Mouse (Mus musculus) embryonic stem cell, embryonic (primary cell): Measurements from ENCODE around the gene Gm26558.

Experiments used
- CTCF ChIA-PET, 4 experiments: fragments of 300-600 bp in 2 of 4; fragments of 350-600 bp in 2 of 4; sonication (Branson Sonifier 250); formaldehyde crosslinking; loops; one replicate each; lab custom pipeline; 2022; ENCODE audit warnings: inconsistent platforms in 2 of 4; lab: Charles Lee
- POLR2A ChIA-PET, 4 experiments: fragments of 300-600 bp in 2 of 4; fragments of 350-600 bp in 2 of 4; sonication (Branson Sonifier 250); formaldehyde crosslinking; loops; one replicate each; lab custom pipeline; 2022; ENCODE audit warnings: antibody characterized with exemption in 4 of 4, inconsistent platforms in 1 of 4; lab: Charles Lee

The Gm26558 gene

DNA sequence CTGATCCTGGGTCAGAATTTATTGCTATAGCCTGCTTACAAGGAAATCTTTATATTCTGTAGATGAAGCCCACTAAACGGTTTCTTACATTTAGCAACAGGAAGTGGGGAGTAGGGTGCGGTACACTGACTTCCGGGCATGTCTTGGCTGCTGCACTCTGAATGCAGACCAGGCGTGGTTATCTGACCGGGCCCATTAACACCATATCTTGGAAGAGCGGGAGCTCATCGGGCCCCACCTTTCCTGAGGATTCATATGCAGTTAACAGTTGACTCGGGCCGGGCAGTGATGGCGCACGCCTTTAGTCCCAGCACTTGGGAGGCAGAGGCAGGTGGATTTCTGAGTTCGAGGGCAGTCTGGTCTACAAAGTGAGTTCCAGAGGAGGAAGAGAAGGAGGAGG lies 33.5 kb downstream of the Gm26558 start:
- ChIA-PET POLR2A (interaction anchor here in 2 of 4 experiments (1.1 to 1.3 kb wide), 4 partner anchors 9 to 33 kb away, joined by 3 to 6 read pairs (median 4); partner anchors contain the start of genes Gorasp2 (in 2 of the 2) and Gm26558 (in 1 of the 2)), CTCF (interaction anchor here in 3 of 4 experiments (0.6 to 4.5 kb wide), 4 partner anchors 8 to 11 kb away, joined by 3 to 30 read pairs (median 12); no protein-coding TSS in a partner anchor)

DNA sequence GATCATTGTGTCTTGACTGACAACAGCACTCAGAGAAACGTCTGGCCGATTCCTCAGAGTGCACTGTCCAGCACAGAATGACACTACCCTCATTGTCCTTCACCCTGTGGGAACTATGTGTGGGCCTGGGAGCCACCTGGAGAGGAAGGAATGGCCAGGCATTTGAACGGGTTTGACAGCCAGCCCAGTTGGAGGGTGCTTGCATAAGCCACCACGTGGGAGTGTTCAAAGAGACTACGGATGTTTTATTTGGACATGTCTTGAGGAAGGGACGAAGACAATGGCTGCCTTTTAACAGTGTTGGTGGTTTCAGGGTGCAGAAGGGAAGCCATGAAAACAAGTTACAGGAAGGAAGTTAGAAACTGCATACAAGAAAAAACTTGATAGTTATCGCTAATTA lies 36.1 kb downstream of the Gm26558 start:
- POLR2A ChIA-PET: no interaction called here

DNA sequence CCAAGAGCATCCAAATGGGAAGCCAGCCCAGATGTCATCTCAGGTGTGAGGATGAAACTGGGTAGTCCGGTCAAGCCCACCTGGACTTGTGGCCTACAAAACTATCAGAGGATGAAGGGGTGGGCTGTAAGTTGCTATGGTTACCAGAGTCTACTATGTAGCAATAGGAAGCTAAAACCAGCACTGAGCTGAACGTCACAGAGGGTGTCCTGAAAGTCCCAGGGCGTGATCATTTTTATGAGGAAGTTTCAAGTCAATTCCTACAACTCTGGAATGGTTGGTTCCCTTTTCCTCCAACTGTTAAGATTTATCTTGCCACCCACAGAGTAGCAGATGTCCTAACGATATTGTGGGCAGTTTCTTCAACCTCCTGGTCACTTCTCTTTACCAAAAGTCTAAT lies 39.7 kb downstream of the Gm26558 start:
- ChIA-PET POLR2A (interaction anchor here in 1 of 4 experiments (1.0 kb wide), 1 partner anchor 9 kb away, joined by 3 read pairs; no protein-coding TSS in a partner anchor), CTCF (interaction anchor here in 1 of 4 experiments (1.1 kb wide), 1 partner anchor 39 kb away, joined by 3 read pairs; the partner anchor contains the start of genes Gm26558 and Gorasp2)

More for the DNA sequence above, 36.1 kb downstream of the Gm26558 start:
- CTCF ChIA-PET: no interaction called here

DNA sequence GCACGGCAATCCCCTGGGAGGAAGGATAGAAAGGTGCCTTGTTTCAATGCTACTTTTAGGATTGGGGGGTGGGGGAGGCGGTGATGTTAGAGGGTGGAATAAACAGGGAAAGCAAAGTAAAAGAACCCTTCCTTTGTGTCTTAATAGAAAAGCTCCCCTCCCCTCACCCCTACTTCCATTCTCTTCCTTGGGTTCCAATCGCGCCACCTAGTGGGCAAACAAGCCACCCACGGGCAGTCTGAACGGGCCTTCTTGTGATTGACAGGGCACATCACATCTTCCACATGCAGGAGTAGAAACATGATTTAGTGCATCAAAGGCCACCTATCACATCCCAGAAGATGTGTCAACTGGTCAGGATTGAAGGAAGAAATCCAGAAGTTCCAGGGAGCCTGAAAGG lies 41.7 kb downstream of the Gm26558 start:
- POLR2A ChIA-PET: interaction anchor here (0.6 to 2.2 kb wide), 15 partner anchors 8 to 1445 kb away, joined by 3 to 6 read pairs (median 3); partner anchors contain the start of genes Gm26558 (in 1 of the 4) and Gorasp2 (in 1 of the 4)
- CTCF ChIA-PET: interaction anchor here (0.6 to 2.4 kb wide), 57 partner anchors 9 to 1045 kb away, joined by 3 to 30 read pairs (median 4); partner anchors contain the start of genes Gm26558 (in 3 of the 4) and Gorasp2 (in 3 of the 4)

DNA sequence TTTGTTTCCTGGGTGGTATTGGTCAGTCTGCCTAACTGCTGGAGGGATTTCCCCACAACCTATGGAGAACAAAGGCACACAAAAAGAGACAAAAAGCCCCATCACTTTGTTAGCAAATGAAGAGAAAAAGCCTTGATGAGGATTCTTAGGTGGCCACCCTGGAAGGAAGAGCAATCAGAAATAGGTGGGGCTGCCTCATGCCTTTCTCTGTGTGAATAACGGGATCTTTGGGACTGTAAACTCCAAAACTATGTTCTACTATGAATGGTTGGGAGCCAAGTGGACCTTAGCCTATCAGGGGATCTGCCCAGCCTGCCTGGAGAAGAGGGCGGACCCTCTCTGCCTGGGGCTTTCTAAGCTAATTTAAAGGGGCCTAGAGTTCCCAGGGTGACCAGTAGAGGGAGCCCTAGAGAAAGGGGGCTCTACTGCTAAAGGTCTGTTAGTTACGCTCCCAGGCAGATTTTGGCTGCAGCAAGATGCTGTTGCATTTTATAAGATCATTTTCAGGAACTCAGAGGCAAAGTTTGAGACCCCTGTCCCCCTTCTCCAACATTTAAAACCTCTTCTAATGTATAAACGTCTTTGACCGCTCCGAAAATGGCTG lies 42.6 kb downstream of the Gm26558 start:
- ChIA-PET CTCF (interaction anchor here (0.5 to 2.4 kb wide), 47 partner anchors 11 to 698 kb away, joined by 3 to 30 read pairs (median 4); partner anchors contain the start of genes Gm26558 (in 3 of the 4) and Gorasp2 (in 3 of the 4)), POLR2A (interaction anchor here (0.7 to 2.2 kb wide), 14 partner anchors 9 to 889 kb away, joined by 3 to 7 read pairs (median 3); partner anchors contain the start of genes Gm26558 (in 1 of the 4) and Gorasp2 (in 1 of the 4))

DNA sequence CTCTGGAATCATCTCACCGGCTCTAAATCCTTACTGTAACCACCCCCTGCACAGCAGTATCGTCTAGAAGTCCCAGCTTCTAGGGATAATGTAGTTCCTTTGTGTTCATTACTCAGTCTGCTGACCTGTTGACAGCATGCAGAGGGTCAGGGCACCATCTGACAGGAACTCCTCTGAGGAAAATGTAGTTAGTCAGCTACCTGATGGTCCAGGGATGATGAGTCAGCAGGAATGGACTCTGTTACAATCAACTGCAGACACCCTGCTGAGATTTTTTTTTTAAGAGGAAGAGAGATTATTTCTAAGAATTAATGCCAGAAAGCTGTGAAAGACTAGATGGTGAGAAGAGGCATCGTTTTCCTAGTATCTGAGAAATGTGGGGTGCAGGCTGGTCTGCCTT lies 45.3 kb downstream of the Gm26558 start:
- ChIA-PET CTCF (interaction anchor here in 3 of 4 experiments (0.7 to 1.3 kb wide), 5 partner anchors 44 to 490 kb away, joined by 3 to 4 read pairs (median 3); no protein-coding TSS in a partner anchor), POLR2A (no interaction called here)

DNA sequence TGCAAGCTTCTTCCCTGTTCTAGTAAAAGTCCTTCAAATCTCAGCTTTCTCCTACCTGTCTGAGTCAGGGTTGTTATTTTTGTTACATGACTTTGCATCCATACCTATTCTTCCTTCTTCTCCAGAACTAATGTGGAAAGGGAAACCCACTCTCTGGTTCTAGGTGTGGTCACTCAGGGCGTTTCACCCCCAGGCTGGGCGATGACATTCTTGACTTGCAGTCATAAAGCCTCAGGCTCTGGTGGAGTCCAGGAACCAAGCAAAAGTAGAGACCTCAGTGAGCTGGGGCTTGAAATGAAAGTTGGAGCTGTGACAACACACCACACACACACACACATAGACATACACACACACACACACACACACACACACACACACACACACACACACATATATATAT lies 45.8 kb downstream of the Gm26558 start:
- ChIA-PET CTCF (interaction anchor here in 3 of 4 experiments (0.6 to 1.3 kb wide), 4 partner anchors 49 to 1571 kb away, joined by 3 to 7 read pairs (median 4); no protein-coding TSS in a partner anchor), POLR2A (no interaction called here)

DNA sequence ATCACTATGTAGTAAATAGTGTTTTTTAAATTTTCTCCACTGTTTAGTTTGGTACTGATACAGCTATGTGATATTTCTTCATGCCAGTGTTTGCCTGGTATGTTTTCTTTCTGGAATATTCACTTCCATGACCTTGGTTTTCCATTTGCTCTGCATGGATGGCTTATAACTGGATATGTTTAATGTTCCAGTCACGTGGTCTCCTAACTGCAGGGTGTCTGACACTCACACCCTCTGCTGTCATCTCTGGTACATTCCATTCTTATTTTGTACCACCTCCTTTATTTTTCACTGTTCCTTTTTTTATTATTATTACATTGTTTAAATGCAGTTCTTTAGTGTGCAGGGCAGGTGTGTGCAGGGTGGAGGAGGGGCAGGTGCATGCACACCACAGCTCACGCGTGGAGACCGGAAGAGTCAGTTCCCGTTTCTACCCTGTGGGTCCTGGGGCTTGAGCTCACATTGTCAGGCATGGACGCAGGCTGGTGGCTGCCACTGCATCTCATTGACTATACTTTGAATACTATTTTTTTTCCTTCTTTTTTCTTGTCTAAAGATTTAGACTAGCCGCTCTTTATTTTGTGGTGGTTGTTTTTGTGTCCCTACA lies 47.1 kb downstream of the Gm26558 start:
- POLR2A ChIA-PET: no interaction called here

More for the DNA sequence above, 47.1 kb downstream of the Gm26558 start:
- CTCF ChIA-PET: no interaction called here
